Mouse (Mus musculus) liver, embryonic 14.5 days (tissue): ENCODE measurements at regions not wholly inside any gene's neighbourhood (a gene's known extent, or its start where the extent isn't known, plus 50 kb on each side); places are given as distances from the start of the nearest gene placed in this dataset.

Source experiments
- ATAC-seq: fragments of 200-750 bp; cut with Nextera tagmentation; 2 replicates; pipeline ENCODE4 v1.8.0; 2017; ENCODE audit warnings: moderate number of reproducible peaks, mild to moderate bottlenecking, moderate library complexity; ENCODE audit not compliant: insufficient read depth
- DNase-seq, 3 experiments: peaks; one replicate each; pipeline ENCODE4 v3.0.0-alpha.2; 2012 to 2013; ENCODE audit warnings: low read depth in 3 of 3, low spot score in 3 of 3
- H3K27ac ChIP-seq: fragments of 300-500 bp; sonication (generic); 2 replicates; pipeline ENCODE4 v1.5.1; 2014; ENCODE audit warnings: moderate library complexity, mild to moderate bottlenecking, control low read depth, inconsistent platforms
- H3K27me3 ChIP-seq: fragments of 300-500 bp; sonication (generic); 2 replicates; pipeline ENCODE4 v1.6.1; 2014; ENCODE audit warnings: mild to moderate bottlenecking, low read length, moderate library complexity; ENCODE audit not compliant: control insufficient read depth, insufficient read depth
- H3K36me3 ChIP-seq: fragments of 300-500 bp; sonication (generic); replicated peaks from 2 replicates; pipeline ENCODE4 v1.6.1; 2014; ENCODE audit warnings: low read depth; ENCODE audit not compliant: control insufficient read depth, insufficient read depth
- H3K4me1 ChIP-seq, 2 experiments: fragments of 200-500 bp in 1 of 2; fragments of 300-500 bp in 1 of 2; sonication (generic) in 1 of 2; replicated peaks; 2 replicates each; pipeline ENCODE4 v1.6.1; 2012 to 2014; ENCODE audit warnings: antibody characterized with exemption in 1 of 2, inconsistent platforms in 1 of 2, low read length in 1 of 2; ENCODE audit not compliant: control insufficient read depth in 2 of 2, insufficient read depth in 2 of 2
- H3K4me2 ChIP-seq: fragments of 300-500 bp; sonication (generic); 2 replicates; pipeline ENCODE4 v1.6.1; 2014; ENCODE audit warnings: low read depth, mild to moderate bottlenecking, control low read depth, moderate library complexity
- H3K4me3 ChIP-seq, 2 experiments: fragments of 200-500 bp in 1 of 2; fragments of 300-500 bp in 1 of 2; sonication (generic) in 1 of 2; 2 replicates each; pipeline ENCODE4 v1.5.1; 2012 to 2014; ENCODE audit warnings: low read depth in 2 of 2, low read length in 2 of 2, mild to moderate bottlenecking in 2 of 2, control low read depth in 1 of 2, inconsistent platforms in 1 of 2, moderate library complexity in 1 of 2; ENCODE audit not compliant: insufficient read depth in 1 of 2
- H3K9ac ChIP-seq: fragments of 300-500 bp; sonication (generic); replicated peaks from 2 replicates; pipeline ENCODE4 v1.6.1; 2014; ENCODE audit warnings: mild to moderate bottlenecking, control low read depth, moderate library complexity
- H3K9me3 ChIP-seq: fragments of 300-500 bp; sonication (generic); 2 replicates; pipeline ENCODE4 v1.6.1; 2016; ENCODE audit warnings: low read length, mixed read lengths; ENCODE audit not compliant: control insufficient read depth
- CTCF ChIP-seq: IDR thresholded peaks from 2 replicates; pipeline ENCODE4 v1.5.1; 2016; ENCODE audit warnings: antibody characterized with exemption, low read depth, control low read depth
- EP300 ChIP-seq: IDR thresholded peaks from 2 replicates; pipeline ENCODE4 v1.6.1; 2016; ENCODE audit warnings: antibody characterized with exemption, low read depth
- WGBS: fragments of 180-500 bp; shearing (Covaris S2); extraction: QIAGEN DNeasy Blood & Tissue Kit; methylation state at CpG from one replicate; pipeline ENCODE4 v1.1.7; 2014; ENCODE audit not compliant: insufficient replicate concordance; 5-methylcytosine and 5-hydroxymethylcytosine counted together

GRCm38 (mm10) chr1:191453589-191453988 lies 50.5 kb upstream of the Ppp2r5a start:
- TF ChIP-seq CTCF, result no peak
- TF ChIP-seq EP300, result no peak
- Histone ChIP-seq H3K9me3 (no peaks in the 10 kb centered on the region), H3K36me3 (no peaks in the 10 kb centered on the region), H3K27ac (no peak overlapping the region), H3K9ac (no peak overlapping the region), H3K27me3 (no peaks in the 10 kb centered on the region), H3K4me1 (peaks cover 21 to 22% of the 10 kb centered on the region in 2 experiments), H3K4me2 (no peak overlapping the region), H3K4me3 (no peak overlapping the region)
- ATAC-seq, result no peak
- DNase-seq, result no peak
- 59% methylated on average over 3 of the region's 3 CpGs for WGBS
